8 mouse cellular contexts compared by ENCODE assay signal in the genomic region with DNA sequence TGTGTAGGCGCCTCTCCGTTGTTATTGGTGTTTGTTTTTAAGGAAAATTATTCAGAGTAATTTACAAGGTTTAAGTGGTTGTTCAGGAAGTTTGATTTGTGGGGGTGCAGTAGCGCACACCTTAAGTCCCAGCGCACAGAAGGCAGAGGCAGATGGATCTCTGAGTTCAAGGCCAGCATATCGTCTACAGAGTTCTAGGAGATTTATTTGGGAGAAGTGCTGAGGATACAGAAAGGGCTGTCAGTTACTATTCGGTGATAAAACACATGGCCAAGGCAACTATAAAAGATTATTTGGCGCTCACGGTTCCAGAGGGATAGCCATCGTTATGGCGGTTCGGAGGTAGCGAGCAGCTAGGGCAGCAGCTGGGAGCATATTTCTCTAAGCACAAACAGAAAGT. TPM values are rescaled to one million over a fixed set of nuclear protein-coding genes. Genes with fewer than 3 reads are reported as not detected.
DNase-seq lines count a peak whose midpoint lies in the region; ATAC-seq and TF ChIP-seq lines count a peak whose summit lies in the region.

No protein-coding gene starts in this region.

- H3K4me1 ChIP-seq in kidney, embryonic 15.5 days = peaks cover 19% of the 10 kb centered on the region
- peaks cover 16% of the 10 kb centered on the region for H3K4me1 ChIP-seq in heart, embryonic 15.5 days (replicated peaks)
- H3K4me1 ChIP-seq in liver, postnatal 0 days (ENCODE audit: insufficient read depth) = peaks cover 22% of the 10 kb centered on the region

- DNase-seq in kidney, adult 11 months = no peak
- DNase-seq in NIH3T3 (ENCODE audit: low read depth) = peak; percentile 20
- no peak for DNase-seq in liver, postnatal 0 days
- DNase-seq in left cerebral cortex, adult 11 months (ENCODE audit: low spot score) = no peak
- DNase-seq in natural killer cell, adult 2 months (ENCODE audit: low spot score in 2 of 2) = no peak
- DNase-seq in adrenal gland, adult 8-10 months = no peak

- peak overlapping the region; percentile 71 for H3K4me2 ChIP-seq in kidney, embryonic 15.5 days
- peak overlapping the region; percentile 63 for H3K4me2 ChIP-seq in heart, embryonic 15.5 days
- peak overlapping the region; percentile 75 for H3K4me2 ChIP-seq in liver, postnatal 0 days (ENCODE audit: low read depth, low read length)

- TF ChIP-seq EP300 in liver, postnatal 0 days (IDR thresholded peaks at IDR 0.05; ENCODE audit: low read depth) = no peak

- H3K27ac ChIP-seq in kidney, embryonic 15.5 days = peak overlapping the region; percentile 95
- peak overlapping the region; percentile 82 for H3K27ac ChIP-seq in heart, embryonic 15.5 days
- H3K27ac ChIP-seq in liver, postnatal 0 days (ENCODE audit: low read depth) = peak overlapping the region; percentile 90

- H3K9ac ChIP-seq in kidney, embryonic 15.5 days = peak overlapping the region; percentile 77
- peak overlapping the region; percentile 75 for H3K9ac ChIP-seq in heart, embryonic 15.5 days
- peak overlapping the region; percentile 73 for H3K9ac ChIP-seq in liver, postnatal 0 days (replicated peaks)

- 7% methylated on average over 12 of the region's 12 CpGs for WGBS in kidney, embryonic 15.5 days
- WGBS in heart, embryonic 15.5 days = 12% methylated on average over 12 of the region's 12 CpGs
- WGBS in liver, postnatal 0 days (ENCODE audit: insufficient replicate concordance) = 5% methylated on average over 12 of the region's 12 CpGs

- TF ChIP-seq CTCF in liver, postnatal 0 days (IDR thresholded peaks at IDR 0.05; ENCODE audit: low read depth) = no peak

- ATAC-seq in kidney, embryonic 15.5 days (replicated peaks; ENCODE audit: low FRiP score) = no peak
- ATAC-seq in heart, embryonic 15.5 days (replicated peaks; ENCODE audit: insufficient number of reproducible peaks, insufficient read depth, low FRiP score, low read depth) = no peak
- ATAC-seq in liver, postnatal 0 days = no peak

- no peaks in the 10 kb centered on the region for H3K9me3 ChIP-seq in kidney, embryonic 15.5 days (replicated peaks)
- no peaks in the 10 kb centered on the region for H3K9me3 ChIP-seq in heart, embryonic 15.5 days (replicated peaks)
- H3K9me3 ChIP-seq in liver, postnatal 0 days (ENCODE audit: low read length) = no peaks in the 10 kb centered on the region

- H3K4me3 ChIP-seq in kidney, embryonic 15.5 days (replicated peaks) = peak overlapping the region; percentile 78
- H3K4me3 ChIP-seq in heart, embryonic 15.5 days = peak overlapping the region; percentile 86
- peak overlapping the region; percentile 71 for H3K4me3 ChIP-seq in liver, postnatal 0 days (ENCODE audit: low read depth, low read length)

- no peaks in the 10 kb centered on the region for H3K27me3 ChIP-seq in kidney, embryonic 15.5 days
- H3K27me3 ChIP-seq in heart, embryonic 15.5 days = no peaks in the 10 kb centered on the region
- no peaks in the 10 kb centered on the region for H3K27me3 ChIP-seq in liver, postnatal 0 days (ENCODE audit: insufficient read depth, low read length)

- peaks cover 19% of the 10 kb centered on the region for H3K36me3 ChIP-seq in kidney, embryonic 15.5 days
- peaks cover 19% of the 10 kb centered on the region for H3K36me3 ChIP-seq in heart, embryonic 15.5 days
- H3K36me3 ChIP-seq in liver, postnatal 0 days (replicated peaks; ENCODE audit: insufficient read depth, low read length) = peaks cover 3% of the 10 kb centered on the region; the same call in 1 of the 2 replicates

RNA-seq across cellular contexts. Expression of a gene that starts 0.5 kb away (rescaled TPM):
- 120 and 136 TPM in 2 replicates for polyA plus RNA-seq in kidney, embryonic 15.5 days (2015; fragmentation: Nextera tagmentation; extraction: Ambion mirVana)
- polyA plus RNA-seq in heart, embryonic 15.5 days (2015; fragmentation: Nextera tagmentation; extraction: Ambion mirVana) = 128 and 135 TPM in 2 replicates
- polyA plus RNA-seq in liver, postnatal 0 days (2015; fragmentation: Nextera tagmentation; extraction: Ambion mirVana) = 35.4 and 40.0 TPM in 2 replicates
- total RNA-seq in adrenal gland, adult 8-10 months (2022) = 10 to 100 TPM; 47.3 to 77.6 (median 60.8) TPM

RNA-seq across cellular contexts. Expression of a gene that starts 1.0 kb away (rescaled TPM):
- 38.3 and 38.5 TPM in 2 replicates for polyA plus RNA-seq in kidney, embryonic 15.5 days (2015; fragmentation: Nextera tagmentation; extraction: Ambion mirVana)
- polyA plus RNA-seq in heart, embryonic 15.5 days (2015; fragmentation: Nextera tagmentation; extraction: Ambion mirVana) = 15.5 and 17.7 TPM in 2 replicates
- 5.9 and 7.8 TPM in 2 replicates for polyA plus RNA-seq in liver, postnatal 0 days (2015; fragmentation: Nextera tagmentation; extraction: Ambion mirVana)
- 10 to 100 TPM; 20.1 to 34.9 (median 24.9) TPM for total RNA-seq in adrenal gland, adult 8-10 months (2022)
